Mouse (Mus musculus) MEL (cell line): ENCODE results near the gene Tbc1d7. TPM values are rescaled to one million over a fixed set of nuclear protein-coding genes. Genes with fewer than 3 reads are reported as not detected.
A peak's percentile ranks its signal among the peaks of the same experiment; 100 is the strongest.

Experiments used
- DNase-seq: peaks from one replicate; pipeline ENCODE4 v3.0.0; 2011; ENCODE audit warnings: low read depth, low spot score
- H3K27ac ChIP-seq: 2 replicates; pipeline ENCODE4 v1.5.1; 2012; ENCODE audit warnings: low read depth, mild to moderate bottlenecking, control low read depth, low read length, moderate library complexity; ENCODE audit not compliant: control insufficient read depth
- H3K27me3 ChIP-seq, 2 experiments: fragments of 150-350 bp in 1 of 2; sonication (generic) in 1 of 2; 2 replicates each; pipeline ENCODE4 v1.6.1; 2012; ENCODE audit warnings: low read length in 2 of 2, mild to moderate bottlenecking in 2 of 2, improper control_type of control experiment in 1 of 2, moderate library complexity in 1 of 2; ENCODE audit not compliant: insufficient read depth in 2 of 2, control insufficient read depth in 1 of 2
- H3K36me3 ChIP-seq, 2 experiments: 2 replicates each; pipeline ENCODE4 v1.6.1; 2012 to 2014; ENCODE audit warnings: low read length in 2 of 2, improper control_type of control experiment in 1 of 2, inconsistent platforms in 1 of 2, mild to moderate bottlenecking in 1 of 2; ENCODE audit not compliant: insufficient read depth in 2 of 2, control insufficient read depth in 1 of 2
- H3K4me1 ChIP-seq, 2 experiments: fragments of 150-350 bp in 1 of 2; sonication (generic) in 1 of 2; 2 replicates each; pipeline ENCODE4 v1.6.1; 2012; ENCODE audit warnings: low read length in 2 of 2, improper control_type of control experiment in 1 of 2, mild to moderate bottlenecking in 1 of 2; ENCODE audit not compliant: insufficient read depth in 2 of 2, control insufficient read depth in 1 of 2
- H3K4me3 ChIP-seq, 2 experiments: fragments of 150-350 bp in 1 of 2; sonication (generic) in 1 of 2; 2 replicates each; pipeline ENCODE4 v1.5.1; 2012; ENCODE audit warnings: low read depth in 2 of 2, low read length in 2 of 2, mild to moderate bottlenecking in 2 of 2, moderate library complexity in 2 of 2, control low read depth in 1 of 2, improper control_type of control experiment in 1 of 2; ENCODE audit not compliant: control insufficient read depth in 1 of 2, insufficient read depth in 1 of 2
- H3K79me2 ChIP-seq: 2 replicates; pipeline ENCODE4 v1.6.1; 2012; ENCODE audit warnings: mild to moderate bottlenecking, low read length, moderate library complexity; ENCODE audit not compliant: control insufficient read depth, poor library complexity, insufficient read depth
- H3K9ac ChIP-seq: 2 replicates; pipeline ENCODE4 v1.6.1; 2012; ENCODE audit warnings: low read depth, mild to moderate bottlenecking, control low read depth, low read length, moderate library complexity; ENCODE audit not compliant: control insufficient read depth, poor library complexity, severe bottlenecking
- H3K9me3 ChIP-seq: fragments of 150-350 bp; sonication (generic); replicated peaks from 2 replicates; pipeline ENCODE4 v1.6.1; 2012; ENCODE audit warnings: mild to moderate bottlenecking, low read length, improper control_type of control experiment, moderate library complexity; ENCODE audit not compliant: insufficient read depth
- BHLHE40 ChIP-seq: IDR thresholded peaks from 2 replicates; pipeline ENCODE4 v1.6.1; 2012; ENCODE audit warnings: low read depth, mild to moderate bottlenecking, inconsistent platforms, low read length, improper control_type of control experiment, borderline replicate concordance
- CTCF ChIP-seq, 3 experiments: IDR thresholded peaks in 2 of 3; conservative IDR thresholded peaks in 1 of 3; 2 replicates each; pipeline ENCODE4 v1.5.1; 2011 to 2012; ENCODE audit warnings: low read length in 3 of 3, low read depth in 2 of 3, mild to moderate bottlenecking in 2 of 3, improper control_type of control experiment in 1 of 3, inconsistent platforms in 1 of 3, mixed read lengths in 1 of 3, moderate library complexity in 1 of 3; ENCODE audit not compliant: control insufficient read depth in 1 of 3, insufficient read depth in 1 of 3, poor library complexity in 1 of 3, severe bottlenecking in 1 of 3
- ELF1 ChIP-seq: IDR thresholded peaks from 2 replicates; pipeline ENCODE4 v1.6.1; 2014; ENCODE audit warnings: low read depth, mild to moderate bottlenecking, inconsistent platforms, low read length, improper control_type of control experiment, moderate library complexity
- EP300 ChIP-seq, 2 experiments: IDR thresholded peaks; 2 replicates each; pipeline ENCODE4 v1.6.1; 2011; ENCODE audit warnings: improper control_type of control experiment in 2 of 2, low read length in 2 of 2, low read depth in 1 of 2, mild to moderate bottlenecking in 1 of 2
- GABPA ChIP-seq: IDR thresholded peaks from 2 replicates; pipeline ENCODE4 v1.6.1; 2012; ENCODE audit warnings: low read depth, mild to moderate bottlenecking, inconsistent platforms, low read length, improper control_type of control experiment, moderate library complexity
- HCFC1 ChIP-seq: IDR thresholded peaks from 2 replicates; pipeline ENCODE4 v1.6.1; 2012; ENCODE audit warnings: low read depth, mild to moderate bottlenecking, inconsistent platforms, low read length, improper control_type of control experiment, moderate library complexity
- MAFK ChIP-seq: IDR thresholded peaks from 2 replicates; pipeline ENCODE4 v1.6.1; 2011; ENCODE audit warnings: low read depth, mild to moderate bottlenecking, low read length, improper control_type of control experiment, borderline replicate concordance
- MXI1 ChIP-seq: IDR thresholded peaks from 2 replicates; pipeline ENCODE4 v1.6.1; 2011; ENCODE audit warnings: mild to moderate bottlenecking, low read depth, low read length, improper control_type of control experiment
- NELFE ChIP-seq: IDR thresholded peaks from 2 replicates; pipeline ENCODE4 v1.6.1; 2011; ENCODE audit warnings: low read depth, low read length, improper control_type of control experiment
- NRF1 ChIP-seq: IDR thresholded peaks from 2 replicates; pipeline ENCODE4 v1.6.1; 2014; ENCODE audit warnings: low read depth, mild to moderate bottlenecking, inconsistent platforms, low read length, improper control_type of control experiment, moderate library complexity; ENCODE audit not compliant: poor library complexity, insufficient read depth, severe bottlenecking
- polyA plus RNA-seq, 2 experiments: library from polyadenylated mRNA; stranded (reverse) in 1 of 2; unstranded in 1 of 2; fragments of >175 nt in 1 of 2; fragments of >200 nt in 1 of 2; gene quantifications; 2 replicates each; pipeline versions ENCODE4 v1.2.1 to v1.2.4; 2012; ENCODE audit warnings: low replicate concordance in 2 of 2, low read depth in 1 of 2; ENCODE audit not compliant: insufficient read length in 2 of 2, insufficient read depth in 1 of 2, missing spikeins in 1 of 2
- total RNA-seq: library from RNA; depleted of rRNA; stranded (reverse); fragments of 300-350 nt; gene quantifications from 2 replicates; pipeline ENCODE4 v1.2.3, GENCODE M21; 2012

The Tbc1d7 gene
- total and polyA plus RNA-seq, 3 experiments = 11.6 to 29.4 TPM; not detected in 1

GRCm38 (mm10) chr13:43181104-43181503 is 9.8 kb upstream of the Tbc1d7 start:
- no peaks in the 10 kb centered on the region for H3K9me3 ChIP-seq
- H3K79me2 ChIP-seq = no peaks in the 10 kb centered on the region
- peaks cover 0 to 10% of the 10 kb centered on the region in 2 experiments; a peak in 2 of 4 replicates for H3K4me1 ChIP-seq
- H3K27me3 ChIP-seq = no peaks in the 10 kb centered on the region; a peak in 2 of 4 replicates
- H3K4me3 ChIP-seq = peak overlapping the region in 1 of 2 experiments; percentile 38; a peak in 1 of 4 replicates
- TF ChIP-seq CTCF (IDR thresholded peaks at IDR 0.05 in 2 of 3, conservative IDR thresholded peaks at IDR 0.05 in 1 of 3; ENCODE audit: control insufficient read depth in 1 of 3, insufficient read depth in 1 of 3, low read depth in 2 of 3, low read length in 3 of 3, poor library complexity in 1 of 3, severe bottlenecking in 1 of 3) (no peak), NRF1 (peak; percentile 71), NELFE (0 out of 2 replicates have a peak, but pooled peaks have one; percentile 17)
- H3K36me3 ChIP-seq = peaks cover 0 to 3% of the 10 kb centered on the region in 2 experiments; a peak in 2 of 4 replicates
- peak; percentile 73 for DNase-seq
- no peak overlapping the region for H3K9ac ChIP-seq
- no peak overlapping the region for H3K27ac ChIP-seq

- H3K36me3 ChIP-seq = no peaks in the 10 kb centered on the region; a peak in 1 of 4 replicates
- peaks cover 0 to 11% of the 10 kb centered on the region in 2 experiments; a peak in 1 of 4 replicates for H3K4me1 ChIP-seq
- no peaks in the 10 kb centered on the region for H3K9me3 ChIP-seq
- H3K27me3 ChIP-seq = no peaks in the 10 kb centered on the region; a peak in 2 of 4 replicates
- H3K4me3 ChIP-seq = no peak overlapping the region
- DNase-seq = no peak
- H3K9ac ChIP-seq = no peak overlapping the region
- H3K27ac ChIP-seq = no peak overlapping the region
- H3K79me2 ChIP-seq = no peaks in the 10 kb centered on the region
- no peak for TF ChIP-seq GABPA
- TF ChIP-seq MXI1 = no peak
- no peak for TF ChIP-seq EP300 (IDR thresholded peaks at IDR 0.05; ENCODE audit: low read depth in 1 of 2, low read length in 2 of 2)
- no peak for TF ChIP-seq HCFC1
- no peak for TF ChIP-seq ELF1
Measured at GRCm38 (mm10) chr13:43177317-43177716, 6.0 kb upstream of the Tbc1d7 start.

- TF ChIP-seq BHLHE40 = no peak
- no peak for TF ChIP-seq GABPA
- no peak for TF ChIP-seq MAFK
- TF ChIP-seq NRF1 = no peak
- peaks cover 0 to 10% of the 10 kb centered on the region in 2 experiments; a peak in 1 of 4 replicates for H3K4me1 ChIP-seq
Measured at GRCm38 (mm10) chr13:43176676-43177075, 5.4 kb upstream of the Tbc1d7 start.

More at GRCm38 (mm10) chr13:43176676-43177075, 5.4 kb upstream of the Tbc1d7 start:
- H3K79me2 ChIP-seq = no peaks in the 10 kb centered on the region
- no peaks in the 10 kb centered on the region; a peak in 1 of 4 replicates for H3K36me3 ChIP-seq
- no peaks in the 10 kb centered on the region; a peak in 2 of 4 replicates for H3K27me3 ChIP-seq
- DNase-seq = no peak
- no peak overlapping the region for H3K9ac ChIP-seq
- H3K9me3 ChIP-seq = no peaks in the 10 kb centered on the region
- no peak overlapping the region for H3K4me3 ChIP-seq
- no peak overlapping the region for H3K27ac ChIP-seq
